Mouse (Mus musculus) embryonic facial prominence, embryonic 10.5 days (tissue): ENCODE results near the gene Clstn3. TPM values are rescaled to one million over a fixed set of nuclear protein-coding genes. Genes with fewer than 3 reads are reported as not detected.
"Not testable (repeated sequence)": the region's sequence is repeated elsewhere in the genome, so short reads cannot be mapped to it uniquely, and the experiment has no call there.

Experiments
- DNase-seq: peaks from one replicate; pipeline ENCODE4 v3.0.0-alpha.2; 2017; ENCODE audit warnings: low spot score
- H3K27ac ChIP-seq: fragments of 300-500 bp; sonication (generic); replicated peaks from 2 replicates; pipeline ENCODE4 v1.5.1; 2016; ENCODE audit warnings: mild to moderate bottlenecking
- H3K27me3 ChIP-seq: fragments of 300-500 bp; sonication (generic); replicated peaks from 2 replicates; pipeline ENCODE4 v1.6.1; 2016; ENCODE audit warnings: low read depth, mild to moderate bottlenecking; ENCODE audit not compliant: poor library complexity, severe bottlenecking
- H3K36me3 ChIP-seq: fragments of 300-500 bp; sonication (generic); replicated peaks from 2 replicates; pipeline ENCODE4 v1.6.1; 2016; ENCODE audit warnings: mild to moderate bottlenecking, moderate library complexity
- H3K4me1 ChIP-seq: fragments of 300-500 bp; sonication (generic); 2 replicates; pipeline ENCODE4 v1.6.1; 2016
- H3K4me3 ChIP-seq: fragments of 300-500 bp; sonication (generic); 2 replicates; pipeline ENCODE4 v1.5.1; 2016; ENCODE audit warnings: mild to moderate bottlenecking, moderate library complexity
- H3K9me3 ChIP-seq: fragments of 300-500 bp; sonication (generic); 2 replicates; pipeline ENCODE4 v1.6.1; 2016; ENCODE audit warnings: mild to moderate bottlenecking
- WGBS: fragments of 180-500 bp; shearing (Covaris S2); methylation state at CpG from one replicate; pipeline ENCODE4 v1.1.7; 2016; 5-methylcytosine and 5-hydroxymethylcytosine counted together
- polyA plus RNA-seq: library from polyadenylated mRNA; unstranded; fragments of >200 nt; fragmentation: Nextera tagmentation; extraction: Ambion mirVana; gene quantifications from 2 replicates; pipeline ENCODE4 v1.2.1, GENCODE M21; 2016

The Clstn3 gene
- polyA plus RNA-seq, 1 experiment from 2014 or later, result 8.7 TPM

- Histone ChIP-seq H3K4me3 (no peak overlapping the region), H3K27me3 (no peaks in the 10 kb centered on the region), H3K4me1 (peaks cover 21% of the 10 kb centered on the region; the same call in 1 of the 2 replicates), H3K27ac (no peak overlapping the region), H3K36me3 (no peaks in the 10 kb centered on the region), H3K9me3 (no peaks in the 10 kb centered on the region)
- no peak for DNase-seq
- 74% methylated on average over 5 of the region's 5 CpGs for WGBS
Observed at GRCm38 (mm10) chr6:124477221-124477655, 12.6 kb upstream of the Clstn3 start.

- Histone ChIP-seq H3K9me3 (no peaks in the 10 kb centered on the region), H3K4me3 (no peak overlapping the region), H3K4me1 (peaks cover 18% of the 10 kb centered on the region; the same call in 1 of the 2 replicates), H3K27ac (no peak overlapping the region), H3K36me3 (no peaks in the 10 kb centered on the region), H3K27me3 (no peaks in the 10 kb centered on the region)
- WGBS, result 90% methylated on average over 11 of the region's 11 CpGs
- no peak for DNase-seq
Observed at GRCm38 (mm10) chr6:124476796-124477195, 12.2 kb upstream of the Clstn3 start.

GRCm38 (mm10) chr6:124476216-124476615 lies 11.6 kb upstream of the Clstn3 start:
- Histone ChIP-seq H3K27me3 (no peaks in the 10 kb centered on the region), H3K4me1 (peaks cover 13% of the 10 kb centered on the region; the same call in 1 of the 2 replicates), H3K27ac (no peak overlapping the region), H3K36me3 (no peaks in the 10 kb centered on the region), H3K9me3 (no peaks in the 10 kb centered on the region), H3K4me3 (no peak overlapping the region)
- WGBS, result 87% methylated on average over 7 of the region's 7 CpGs
- DNase-seq, result no peak

- H3K36me3 ChIP-seq, DNase-seq, H3K4me3 ChIP-seq, H3K27ac ChIP-seq, H3K9me3 ChIP-seq, H3K27me3 ChIP-seq: not testable (repeated sequence)
- 92% methylated on average over 8 of the region's 11 CpGs for WGBS
- peaks cover 12% of the 10 kb centered on the region; the same call in 1 of the 2 replicates for H3K4me1 ChIP-seq
Observed at GRCm38 (mm10) chr6:124475335-124476075, 10.9 kb upstream of the Clstn3 start.

- 85% methylated on average over 11 of the region's 11 CpGs for WGBS
- DNase-seq, result no peak
- H3K9me3 ChIP-seq, result no peaks in the 10 kb centered on the region
Observed at GRCm38 (mm10) chr6:124474621-124475020, 10.0 kb upstream of the Clstn3 start.

GRCm38 (mm10) chr6:124472801-124473200 lies 8.2 kb upstream of the Clstn3 start:
- no peak for DNase-seq
- 36% methylated on average over 6 of the region's 6 CpGs for WGBS
- Histone ChIP-seq H3K9me3 (no peaks in the 10 kb centered on the region), H3K27me3 (no peaks in the 10 kb centered on the region), H3K4me3 (no peak overlapping the region), H3K36me3 (no peaks in the 10 kb centered on the region), H3K4me1 (peaks cover 6% of the 10 kb centered on the region; the same call in 1 of the 2 replicates), H3K27ac (no peak overlapping the region)

More at GRCm38 (mm10) chr6:124474621-124475020, 10.0 kb upstream of the Clstn3 start:
- H3K36me3 ChIP-seq, result no peaks in the 10 kb centered on the region
- no peak overlapping the region for H3K27ac ChIP-seq
- no peaks in the 10 kb centered on the region for H3K27me3 ChIP-seq
- no peak overlapping the region for H3K4me3 ChIP-seq
- peaks cover 12% of the 10 kb centered on the region; the same call in 1 of the 2 replicates for H3K4me1 ChIP-seq

- H3K4me3 ChIP-seq, H3K27me3 ChIP-seq, H3K9me3 ChIP-seq, H3K4me1 ChIP-seq, H3K36me3 ChIP-seq, DNase-seq, H3K27ac ChIP-seq: not testable (repeated sequence)
- WGBS, result 89% methylated on average over 6 of the region's 6 CpGs
Observed at GRCm38 (mm10) chr6:124471783-124472638, 7.4 kb upstream of the Clstn3 start.

- Histone ChIP-seq H3K36me3 (no peaks in the 10 kb centered on the region), H3K27ac (no peak overlapping the region), H3K4me1 (no peaks in the 10 kb centered on the region), H3K4me3 (no peak overlapping the region), H3K9me3 (no peaks in the 10 kb centered on the region), H3K27me3 (no peaks in the 10 kb centered on the region)
- DNase-seq, result no peak
- 88% methylated on average over 3 of the region's 3 CpGs for WGBS
Observed at GRCm38 (mm10) chr6:124471121-124471520, 6.5 kb upstream of the Clstn3 start.

GRCm38 (mm10) chr6:124465729-124466128 lies 1.1 kb upstream of the Clstn3 start:
- H3K4me3 ChIP-seq, result no peak overlapping the region
- peaks cover 30% of the 10 kb centered on the region for H3K27me3 ChIP-seq
- 69% methylated on average over 6 of the region's 6 CpGs for WGBS

GRCm38 (mm10) chr6:124465299-124465698 lies 705 bp upstream of the Clstn3 start:
- 41% methylated on average over 6 of the region's 6 CpGs for WGBS
- Histone ChIP-seq H3K9me3 (no peaks in the 10 kb centered on the region), H3K36me3 (no peaks in the 10 kb centered on the region), H3K4me1 (peaks cover 22% of the 10 kb centered on the region), H3K4me3 (peak overlapping the region; percentile 65), H3K27me3 (peaks cover 30% of the 10 kb centered on the region), H3K27ac (no peak overlapping the region)
- DNase-seq, result no peak

More at GRCm38 (mm10) chr6:124465729-124466128, 1.1 kb upstream of the Clstn3 start:
- no peaks in the 10 kb centered on the region for H3K36me3 ChIP-seq
- peaks cover 22% of the 10 kb centered on the region for H3K4me1 ChIP-seq
- no peak overlapping the region for H3K27ac ChIP-seq
- DNase-seq, result no peak
- no peaks in the 10 kb centered on the region for H3K9me3 ChIP-seq

GRCm38 (mm10) chr6:124463881-124464291 lies 708 bp downstream of the Clstn3 start:
- WGBS, result 22% methylated on average over 8 of the region's 8 CpGs
- H3K27ac ChIP-seq, result no peak overlapping the region
- DNase-seq, result no peak

GRCm38 (mm10) chr6:124459388-124459787 lies 5.2 kb downstream of the Clstn3 start:
- Histone ChIP-seq H3K4me1 (peaks cover 9% of the 10 kb centered on the region), H3K9me3 (no peaks in the 10 kb centered on the region), H3K27ac (no peak overlapping the region), H3K4me3 (no peak overlapping the region), H3K27me3 (peaks cover 22% of the 10 kb centered on the region), H3K36me3 (no peaks in the 10 kb centered on the region)
- no peak for DNase-seq
- 86% methylated on average over 4 of the region's 4 CpGs for WGBS

More at GRCm38 (mm10) chr6:124463881-124464291, 708 bp downstream of the Clstn3 start:
- H3K27me3 ChIP-seq, result peaks cover 30% of the 10 kb centered on the region
- H3K4me1 ChIP-seq, result peaks cover 22% of the 10 kb centered on the region
- H3K9me3 ChIP-seq, result no peaks in the 10 kb centered on the region
- H3K4me3 ChIP-seq, result peak overlapping the region; percentile 65
- no peaks in the 10 kb centered on the region for H3K36me3 ChIP-seq
